Mouse (Mus musculus) heart, embryonic 14.5 days (tissue): ENCODE data around the gene Kcnk4. TPM values are rescaled to one million over a fixed set of nuclear protein-coding genes. Genes with fewer than 3 reads are reported as not detected.
A peak's percentile ranks its signal among the peaks of the same experiment; 100 is the strongest.

Source experiments
- ATAC-seq: fragments of 200-750 bp; cut with Nextera tagmentation; 2 replicates; pipeline ENCODE4 v1.8.0; 2017; ENCODE audit warnings: low read depth, moderate TSS enrichment; ENCODE audit not compliant: insufficient number of reproducible peaks, insufficient read depth, low FRiP score
- H3K27ac ChIP-seq, 2 experiments: fragments of 200-500 bp in 1 of 2; fragments of 300-500 bp in 1 of 2; sonication (generic) in 1 of 2; replicated peaks in 1 of 2; 2 replicates each; pipeline ENCODE4 v1.5.1; 2012 to 2014; ENCODE audit warnings: low read depth in 2 of 2, low read length in 2 of 2, control low read depth in 1 of 2, mild to moderate bottlenecking in 1 of 2, mixed read lengths in 1 of 2; ENCODE audit not compliant: control insufficient read depth in 1 of 2, insufficient read depth in 1 of 2
- H3K27me3 ChIP-seq: fragments of 300-500 bp; sonication (generic); 2 replicates; pipeline ENCODE4 v1.6.1; 2014; ENCODE audit warnings: mild to moderate bottlenecking, low read length, control low read depth; ENCODE audit not compliant: control insufficient read depth, insufficient read depth
- H3K36me3 ChIP-seq: fragments of 300-500 bp; sonication (generic); 2 replicates; pipeline ENCODE4 v1.6.1; 2014; ENCODE audit warnings: mild to moderate bottlenecking, control low read depth, low read length, mixed read lengths; ENCODE audit not compliant: control insufficient read depth, insufficient read depth
- H3K4me1 ChIP-seq, 2 experiments: fragments of 200-500 bp in 1 of 2; fragments of 300-500 bp in 1 of 2; sonication (generic) in 1 of 2; 2 replicates each; pipeline ENCODE4 v1.6.1; 2012 to 2014; ENCODE audit warnings: low read length in 2 of 2, control low read depth in 1 of 2, mixed read lengths in 1 of 2; ENCODE audit not compliant: control insufficient read depth in 2 of 2, insufficient read depth in 2 of 2
- H3K4me2 ChIP-seq: fragments of 300-500 bp; sonication (generic); 2 replicates; pipeline ENCODE4 v1.6.1; 2014; ENCODE audit warnings: mild to moderate bottlenecking, low read length
- H3K4me3 ChIP-seq, 2 experiments: fragments of 200-500 bp in 1 of 2; fragments of 300-500 bp in 1 of 2; sonication (generic) in 1 of 2; 2 replicates each; pipeline ENCODE4 v1.5.1; 2012 to 2014; ENCODE audit warnings: low read length in 2 of 2, mild to moderate bottlenecking in 2 of 2, control low read depth in 1 of 2, low read depth in 1 of 2, moderate library complexity in 1 of 2; ENCODE audit not compliant: control insufficient read depth in 1 of 2, insufficient read depth in 1 of 2
- H3K9ac ChIP-seq: fragments of 300-500 bp; sonication (generic); 2 replicates; pipeline ENCODE4 v1.6.1; 2014; ENCODE audit warnings: mild to moderate bottlenecking, low read length
- H3K9me3 ChIP-seq: fragments of 300-500 bp; sonication (generic); 2 replicates; pipeline ENCODE4 v1.6.1; 2016; ENCODE audit warnings: low read length, control low read depth; ENCODE audit not compliant: control insufficient read depth
- WGBS: fragments of 180-500 bp; shearing (Covaris S2); extraction: QIAGEN DNeasy Blood & Tissue Kit; methylation state at CpG from one replicate; pipeline ENCODE4 v1.1.7; 2014; 5-methylcytosine and 5-hydroxymethylcytosine counted together
- polyA plus RNA-seq: library from polyadenylated mRNA; unstranded; fragments of >200 nt; fragmentation: Nextera tagmentation; extraction: Ambion mirVana; gene quantifications from 2 replicates; pipeline ENCODE4 v1.2.1, GENCODE M21; 2014

Gene Kcnk4
- polyA plus RNA-seq, 1 experiment from 2014 or later = 0.27 TPM

DNA sequence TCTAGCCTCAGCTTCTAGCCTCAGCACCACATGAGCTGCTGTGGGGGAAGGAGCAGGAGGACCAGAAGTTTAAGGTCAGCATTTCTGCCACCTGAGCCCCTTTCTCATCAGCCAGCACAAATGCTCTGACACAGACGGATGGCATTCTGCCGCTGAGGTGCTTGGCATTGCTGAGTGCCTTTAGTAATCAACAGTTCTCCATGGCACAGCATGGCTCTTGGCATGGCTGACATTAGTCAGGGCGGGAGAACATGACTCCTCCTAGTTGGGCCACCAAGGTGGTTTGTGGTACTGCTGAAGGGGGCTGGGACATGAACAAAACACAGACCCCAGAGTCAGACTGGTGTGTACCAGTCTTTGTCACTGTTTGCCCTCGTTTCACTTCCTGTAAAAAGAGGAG lies 13.9 kb upstream of the Kcnk4 start:
- Histone ChIP-seq H3K4me2 (no peak overlapping the region), H3K4me1 (peaks cover 14 to 25% of the 10 kb centered on the region in 2 experiments), H3K36me3 (peaks cover 14% of the 10 kb centered on the region; the same call in 1 of the 2 replicates), H3K9me3 (no peaks in the 10 kb centered on the region), H3K9ac (no peak overlapping the region), H3K27ac (no peak overlapping the region), H3K4me3 (no peak overlapping the region), H3K27me3 (no peaks in the 10 kb centered on the region)
- no peak for ATAC-seq
- 86% methylated on average over 4 of the region's 4 CpGs for WGBS

DNA sequence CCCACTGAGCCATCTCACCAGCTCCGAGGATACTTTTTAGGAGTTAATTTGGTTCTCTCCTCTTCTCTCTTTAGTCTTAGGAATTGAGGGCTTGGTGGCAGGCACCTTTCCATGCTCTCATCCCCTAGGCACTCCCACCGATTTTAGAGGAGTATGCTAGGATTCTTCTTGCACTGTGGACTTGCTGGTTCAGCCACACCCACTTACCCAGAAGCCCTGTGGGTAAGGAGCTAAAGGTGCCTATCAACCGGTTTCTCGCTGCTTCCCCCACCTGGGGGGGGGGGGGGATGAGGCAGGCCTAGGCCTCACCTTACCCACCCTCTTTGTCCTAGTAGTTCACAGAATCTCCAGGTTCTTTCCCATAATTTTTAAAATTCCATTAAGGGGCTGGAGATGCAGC lies 13.4 kb upstream of the Kcnk4 start:
- Histone ChIP-seq H3K9me3 (no peaks in the 10 kb centered on the region), H3K27ac (no peak overlapping the region), H3K9ac (no peak overlapping the region), H3K36me3 (peaks cover 14% of the 10 kb centered on the region; the same call in 1 of the 2 replicates), H3K27me3 (no peaks in the 10 kb centered on the region), H3K4me2 (no peak overlapping the region), H3K4me1 (peaks cover 11 to 25% of the 10 kb centered on the region in 2 experiments), H3K4me3 (no peak overlapping the region)
- 56% methylated on average over 4 of the region's 4 CpGs for WGBS
- ATAC-seq = no peak

- H3K36me3 ChIP-seq = peaks cover 14% of the 10 kb centered on the region; the same call in 1 of the 2 replicates
- peaks cover 10 to 18% of the 10 kb centered on the region in 2 experiments for H3K4me1 ChIP-seq
- H3K9ac ChIP-seq = no peak overlapping the region
- H3K4me3 ChIP-seq = no peak overlapping the region
- WGBS = 93% methylated on average over 6 of the region's 6 CpGs
- no peaks in the 10 kb centered on the region for H3K27me3 ChIP-seq
- H3K27ac ChIP-seq = no peak overlapping the region
- H3K9me3 ChIP-seq = no peaks in the 10 kb centered on the region
- no peak overlapping the region for H3K4me2 ChIP-seq
- ATAC-seq = no peak
These were observed 9.4 kb upstream of the Kcnk4 start for GRCm38 (mm10) chr19:6943709-6944108.

DNA sequence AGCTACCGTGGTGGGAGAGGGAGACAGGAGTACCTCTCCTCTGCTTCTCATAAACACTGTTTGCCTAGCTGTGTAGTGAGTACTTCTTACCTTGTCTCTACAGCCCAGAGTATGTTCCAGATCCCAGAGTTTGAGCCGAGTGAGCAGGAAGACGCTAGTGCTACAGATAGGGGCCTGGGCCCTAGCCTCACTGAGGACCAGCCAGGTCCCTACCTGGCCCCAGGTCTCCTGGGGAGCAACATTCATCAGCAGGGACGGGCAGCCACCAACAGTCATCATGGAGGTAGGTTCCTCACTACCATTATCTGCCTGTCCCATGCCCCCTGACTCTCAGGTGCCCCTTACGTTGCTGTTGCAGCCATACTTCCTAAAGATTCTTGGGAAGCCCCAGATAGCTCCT lies 8.4 kb upstream of the Kcnk4 start:
- Histone ChIP-seq H3K4me1 (peaks cover 10 to 18% of the 10 kb centered on the region in 2 experiments), H3K36me3 (peaks cover 19% of the 10 kb centered on the region; the same call in 1 of the 2 replicates), H3K9ac (peak overlapping the region; percentile 89), H3K27me3 (no peaks in the 10 kb centered on the region), H3K27ac (peak overlapping the region; percentile 80 to 91), H3K4me3 (peak overlapping the region; percentile 69 to 82), H3K9me3 (no peaks in the 10 kb centered on the region), H3K4me2 (peak overlapping the region; percentile 98)
- WGBS = 26% methylated on average over 5 of the region's 5 CpGs
- ATAC-seq = no peak

DNA sequence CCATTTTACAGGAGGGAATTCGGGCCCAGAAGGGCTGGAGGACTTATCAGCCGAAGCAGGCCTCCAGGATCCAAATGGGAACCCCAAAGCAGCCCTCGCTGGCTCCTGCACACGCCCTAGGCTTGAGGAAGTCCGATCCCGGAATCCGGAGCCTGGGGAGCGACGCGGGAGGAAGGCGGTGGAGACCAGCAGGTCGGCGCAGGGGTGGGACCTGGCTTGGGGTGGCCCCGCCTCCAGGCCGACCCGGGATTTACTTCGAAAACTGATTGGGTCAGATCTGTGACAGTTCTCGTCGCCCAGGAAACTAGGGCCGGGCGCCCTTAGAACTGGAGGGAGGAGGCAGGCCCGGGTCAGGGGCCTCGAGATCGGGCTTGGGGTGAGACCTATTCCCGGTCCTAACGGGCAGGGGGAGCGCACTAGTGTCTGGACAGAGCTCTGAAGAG lies 8.0 kb upstream of the Kcnk4 start, which contains the start of gene Gpr137:
Gpr137 (minus strand) TSS at position 232 of the 443 bp plus-strand sequence.
- no peaks in the 10 kb centered on the region for H3K27me3 ChIP-seq
- H3K4me3 ChIP-seq = peak within 1 kb of the TSS; percentile 69 to 82
- peak within 1 kb of the TSS; percentile 91 to 92 for H3K27ac ChIP-seq
- H3K4me1 ChIP-seq = peaks cover 10 to 18% of the 10 kb centered on the region in 2 experiments
- peak within 1 kb of the TSS; percentile 89 for H3K9ac ChIP-seq
- peak; percentile 86 for ATAC-seq
- peaks cover 20% of the 10 kb centered on the region; the same call in 1 of the 2 replicates for H3K36me3 ChIP-seq
- no peaks in the 10 kb centered on the region for H3K9me3 ChIP-seq
- peak within 1 kb of the TSS; percentile 98 for H3K4me2 ChIP-seq
- under 1% methylated on average over 27 of the region's 27 CpGs for WGBS

DNA sequence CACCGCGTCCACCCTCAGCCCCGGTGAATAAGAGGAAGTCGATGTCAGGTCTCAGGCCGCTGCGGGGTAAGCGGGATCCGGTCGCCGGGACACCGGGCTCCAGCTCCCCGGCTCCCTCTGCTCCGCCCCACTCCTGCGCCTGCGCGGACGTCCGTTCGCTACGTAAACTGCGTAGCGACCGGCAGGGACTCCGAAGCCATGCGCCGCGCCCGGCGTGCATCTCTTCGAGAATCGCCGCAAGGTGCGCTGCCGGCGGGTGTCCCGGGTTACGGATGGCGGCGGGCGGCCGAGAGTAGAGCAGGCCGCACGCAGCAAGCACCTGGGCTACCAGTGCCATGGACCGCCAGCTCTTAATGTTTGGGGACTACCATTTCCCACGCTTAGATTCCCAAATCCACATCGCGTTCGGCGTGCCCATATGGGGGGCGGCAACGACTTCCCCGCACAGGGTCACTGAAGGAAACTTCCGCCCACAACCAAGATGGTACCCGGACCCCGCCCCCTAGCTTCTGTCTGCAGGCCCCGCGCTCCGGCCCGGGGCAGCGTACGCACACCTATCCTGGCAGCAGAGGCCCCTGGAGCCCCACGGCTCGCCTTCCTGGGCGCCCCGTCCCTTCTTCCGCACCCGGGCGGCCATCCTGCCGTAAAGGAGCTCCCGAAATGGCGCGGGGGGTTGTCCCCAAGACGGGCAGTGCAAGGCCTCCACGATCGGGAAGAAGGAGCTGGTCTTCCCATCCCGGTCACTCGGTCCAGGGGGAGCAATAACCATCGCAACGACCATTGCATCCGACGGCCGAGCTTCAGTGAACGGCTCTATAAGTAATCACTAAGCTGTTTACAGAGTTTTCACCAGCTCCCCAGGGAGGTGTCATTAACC lies 7.3 kb upstream of the Kcnk4 start, which contains the start of gene Bad:
Bad (plus strand) TSS at position 490 of the 877 bp plus-strand sequence.
- peak; percentile 76 for ATAC-seq
- under 1% methylated on average over 83 of the region's 83 CpGs for WGBS
- no peaks in the 10 kb centered on the region for H3K9me3 ChIP-seq
- peak within 1 kb of the TSS; percentile 91 to 92 for H3K27ac ChIP-seq
- peaks cover 10 to 18% of the 10 kb centered on the region in 2 experiments for H3K4me1 ChIP-seq
- H3K36me3 ChIP-seq = peaks cover 20% of the 10 kb centered on the region; the same call in 1 of the 2 replicates
- peak within 1 kb of the TSS; percentile 69 to 82 for H3K4me3 ChIP-seq
- peak within 1 kb of the TSS; percentile 98 for H3K4me2 ChIP-seq
- H3K27me3 ChIP-seq = no peaks in the 10 kb centered on the region
- H3K9ac ChIP-seq = peak within 1 kb of the TSS; percentile 89

GRCm38 (mm10) chr19:6940396-6941351 lies 6.4 kb upstream of the Kcnk4 start:
- peaks cover 8% of the 10 kb centered on the region for H3K27me3 ChIP-seq
- H3K4me1 ChIP-seq = peaks cover 10 to 18% of the 10 kb centered on the region in 2 experiments
- WGBS = 18% methylated on average over 29 of the region's 29 CpGs
- peak overlapping the region; percentile 43 to 68 for H3K27ac ChIP-seq
- H3K9me3 ChIP-seq = no peaks in the 10 kb centered on the region
- ATAC-seq = no peak
- peak overlapping the region; percentile 89 for H3K9ac ChIP-seq
- peak overlapping the region; percentile 69 to 82 for H3K4me3 ChIP-seq
- H3K36me3 ChIP-seq = peaks cover 16% of the 10 kb centered on the region; the same call in 1 of the 2 replicates
- peak overlapping the region; percentile 98 for H3K4me2 ChIP-seq
